Mouse (Mus musculus): ENCODE measurements around the gene Ankrd40.

DNA sequence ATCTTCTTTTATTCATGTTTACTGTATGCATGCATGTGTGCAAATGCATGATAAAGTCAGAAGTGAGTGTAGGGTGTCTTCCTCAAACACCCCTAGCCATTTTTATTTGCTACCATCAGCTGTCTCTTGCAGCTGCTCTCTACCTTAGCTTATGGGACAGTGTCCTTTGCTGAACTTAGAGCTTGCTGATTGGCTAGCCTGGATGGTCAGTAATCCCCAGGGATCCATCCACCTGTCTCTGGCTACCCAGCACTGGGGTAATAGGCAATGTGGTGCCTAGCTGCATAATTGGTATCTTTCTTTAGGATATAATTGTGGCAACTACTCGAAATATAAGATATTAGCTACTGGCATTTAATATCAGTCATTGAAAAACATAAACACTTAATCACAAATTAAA, 15.1 kb upstream of the Ankrd40 start:
- no peak for TF ChIP-seq CTCF (IDR thresholded peaks at IDR 0.05; ENCODE audit: low read depth, low read length)
- no peak for TF ChIP-seq POLR2A (IDR thresholded peaks at IDR 0.05; ENCODE audit: borderline replicate concordance, low read depth, low read length)
